Mouse (Mus musculus) MEL (cell line): ENCODE data around the gene Tbxas1.

Experiments
- EP300 ChIP-seq, 2 experiments: IDR thresholded peaks; 2 replicates each; pipeline ENCODE4 v1.6.1; 2011; ENCODE audit warnings: improper control_type of control experiment in 2 of 2, low read length in 2 of 2, low read depth in 1 of 2, mild to moderate bottlenecking in 1 of 2
- MXI1 ChIP-seq: IDR thresholded peaks from 2 replicates; pipeline ENCODE4 v1.6.1; 2011; ENCODE audit warnings: mild to moderate bottlenecking, low read depth, low read length, improper control_type of control experiment
- POLR2A ChIP-seq, 2 experiments: IDR thresholded peaks; 2 replicates each; pipeline ENCODE4 v1.6.1; 2011 to 2012; ENCODE audit warnings: low read length in 2 of 2, mild to moderate bottlenecking in 2 of 2, control low read depth in 1 of 2, improper control_type of control experiment in 1 of 2, low read depth in 1 of 2, moderate library complexity in 1 of 2; ENCODE audit not compliant: control insufficient read depth in 1 of 2, insufficient read depth in 1 of 2, poor library complexity in 1 of 2
- TCF12 ChIP-seq: IDR thresholded peaks from 2 replicates; pipeline ENCODE4 v1.6.1; 2014; ENCODE audit warnings: low read depth, mild to moderate bottlenecking, inconsistent platforms, low read length, improper control_type of control experiment, moderate library complexity
- USF1 ChIP-seq: IDR thresholded peaks from 2 replicates; pipeline ENCODE4 v1.6.1; 2014; ENCODE audit warnings: low read depth, mild to moderate bottlenecking, inconsistent platforms, low read length, improper control_type of control experiment, moderate library complexity

- no peak for TF ChIP-seq POLR2A (IDR thresholded peaks at IDR 0.05; ENCODE audit: control insufficient read depth in 1 of 2, insufficient read depth in 1 of 2, low read depth in 1 of 2, low read length in 2 of 2, poor library complexity in 1 of 2)
- no peak for TF ChIP-seq EP300 (IDR thresholded peaks at IDR 0.05; ENCODE audit: low read depth in 1 of 2, low read length in 2 of 2)
- no peak for TF ChIP-seq USF1
- TF ChIP-seq MXI1: no peak
- TF ChIP-seq TCF12: no peak
Observed at GRCm38 (mm10) chr6:38845117-38845516, 30.1 kb upstream of the Tbxas1 start.
